Mouse (Mus musculus): ENCODE measurements around the gene Gtsf1.

DNA sequence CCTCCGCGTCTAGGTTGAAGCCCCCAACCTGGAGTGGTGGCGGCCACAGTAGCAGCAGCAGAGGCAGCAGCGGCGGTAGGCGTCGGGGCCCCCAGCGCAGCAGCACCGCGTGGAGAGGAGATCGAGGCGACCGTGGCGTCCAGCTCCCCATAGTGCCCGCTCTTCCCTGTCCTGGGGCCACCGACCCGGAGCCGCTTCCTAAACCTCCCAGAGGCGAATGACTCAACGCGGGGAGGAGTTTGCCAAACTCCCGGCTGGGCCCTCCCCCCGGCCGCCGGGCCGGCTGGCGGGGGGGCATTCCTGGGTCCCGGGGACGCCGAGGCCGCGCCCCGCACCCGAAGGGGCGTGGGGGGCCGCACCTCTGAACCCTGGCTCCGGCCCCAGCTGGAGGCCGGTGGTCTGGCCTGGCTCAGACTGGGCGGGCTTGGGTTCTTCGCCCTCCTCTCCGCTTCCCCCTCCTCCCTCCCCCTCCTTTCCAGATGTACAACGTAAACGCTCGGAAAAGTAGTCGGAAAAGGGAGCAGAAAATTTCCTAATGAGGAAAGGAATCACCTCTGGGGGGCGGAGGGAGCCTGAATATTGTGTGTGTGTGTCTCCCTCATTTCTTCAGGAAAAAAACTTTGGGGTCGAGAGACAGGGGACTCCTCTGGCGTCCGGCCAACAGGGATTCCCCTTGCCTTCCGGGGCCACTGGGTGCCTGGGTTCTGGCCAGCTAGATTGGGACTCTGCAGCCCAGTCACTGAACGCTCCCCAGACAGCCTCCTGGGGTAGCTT, 63.7 kb downstream of the Gtsf1 start, which contains the start of gene Itga5:
- no peak for TF ChIP-seq CTCF (IDR thresholded peaks at IDR 0.05; ENCODE audit: borderline replicate concordance, insufficient read depth, low read depth, low read length)
- TF ChIP-seq POLR2A (IDR thresholded peaks at IDR 0.05; ENCODE audit: borderline replicate concordance, insufficient read depth, low read length) = no peak
